Mouse (Mus musculus): ENCODE results near the gene Tedc1. TPM values are rescaled to one million over a fixed set of nuclear protein-coding genes. Genes with fewer than 3 reads are reported as not detected.
"Not testable (repeated sequence)": the region's sequence is repeated elsewhere in the genome, so short reads cannot be mapped to it uniquely, and the experiment has no call there.

Gene Tedc1
- total and polyA plus RNA-seq, 2 experiments, result 0.09 to 0.15 TPM

DNA sequence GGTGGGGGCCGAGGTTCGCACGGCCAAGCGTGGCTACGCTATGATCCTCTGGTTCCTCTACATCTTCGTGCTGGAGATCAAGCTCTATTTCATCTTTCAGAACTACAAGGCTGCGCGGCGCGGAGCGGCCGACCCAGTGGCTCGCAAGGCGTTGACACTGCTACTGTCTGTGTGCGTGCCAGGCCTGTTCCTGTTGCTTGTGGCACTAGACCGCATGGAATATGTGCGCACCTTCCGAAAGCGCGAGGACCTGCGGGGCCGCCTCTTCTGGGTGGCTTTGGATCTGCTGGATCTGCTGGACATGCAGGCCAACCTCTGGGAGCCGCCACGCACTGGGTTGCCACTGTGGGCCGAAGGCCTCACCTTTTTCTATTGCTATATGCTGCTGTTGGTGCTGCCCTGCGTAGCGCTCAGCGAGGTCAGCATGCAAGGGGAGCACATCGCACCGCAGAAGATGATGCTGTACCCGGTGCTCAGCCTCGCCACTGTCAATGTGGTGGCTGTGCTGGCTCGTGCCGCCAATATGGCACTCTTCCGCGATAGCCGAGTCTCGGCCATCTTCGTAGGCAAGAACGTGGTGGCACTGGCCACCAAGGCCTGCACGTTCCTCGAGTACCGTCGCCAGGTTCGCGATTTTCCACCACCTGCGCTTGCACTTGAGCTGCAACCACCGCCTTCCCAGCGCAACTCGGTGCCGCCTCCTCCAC lies 32.3 kb downstream of the Tedc1 start:
- Histone ChIP-seq H3K27ac (replicated peaks; ENCODE audit: insufficient read depth, low read depth, low read length) (no peak overlapping the region), H3K4me3 (ENCODE audit: insufficient read depth, low read depth, low read length) (no peak overlapping the region), H3K4me1 (ENCODE audit: control insufficient read depth, insufficient read depth, low read length) (no peaks in the 10 kb centered on the region), H3K36me3 (ENCODE audit: control insufficient read depth, insufficient read depth, low read length) (no peaks in the 10 kb centered on the region), H3K9ac (ENCODE audit: low read depth, low read length) (no peak overlapping the region), H3K79me2 (ENCODE audit: control insufficient read depth, insufficient read depth, low read length) (no peaks in the 10 kb centered on the region), H3K27me3 (ENCODE audit: control insufficient read depth, insufficient read depth, low read length) (peaks cover 6% of the 10 kb centered on the region)
- TF ChIP-seq CTCF (IDR thresholded peaks at IDR 0.05; ENCODE audit: low read depth, low read length) (no peak), POLR2A (IDR thresholded peaks at IDR 0.05; ENCODE audit: extremely low read depth, insufficient read depth, low read length) (no peak)
- no peak for DNase-seq (ENCODE audit: extremely low read depth, low read depth, low spot score)
- 67% methylated on average over 51 of the region's 51 CpGs for WGBS

- Histone ChIP-seq H3K36me3 (ENCODE audit: control insufficient read depth, insufficient read depth, low read length) (no peaks in the 10 kb centered on the region), H3K79me2 (ENCODE audit: control insufficient read depth, insufficient read depth, low read length) (no peaks in the 10 kb centered on the region), H3K27ac (replicated peaks; ENCODE audit: insufficient read depth, low read depth, low read length) (no peak overlapping the region), H3K9ac (ENCODE audit: low read depth, low read length) (no peak overlapping the region), H3K27me3 (ENCODE audit: control insufficient read depth, insufficient read depth, low read length) (no peaks in the 10 kb centered on the region; the same call in 1 of the 2 replicates), H3K4me3 (ENCODE audit: insufficient read depth, low read depth, low read length) (no peak overlapping the region), H3K4me1 (ENCODE audit: control insufficient read depth, insufficient read depth, low read length) (no peaks in the 10 kb centered on the region)
- WGBS, result 52% methylated on average over 2 of the region's 2 CpGs
- no peak for DNase-seq (ENCODE audit: extremely low read depth, low read depth, low spot score)
- no peak for TF ChIP-seq POLR2A (IDR thresholded peaks at IDR 0.05; ENCODE audit: extremely low read depth, insufficient read depth, low read length)
- no peak for TF ChIP-seq CTCF (IDR thresholded peaks at IDR 0.05; ENCODE audit: low read depth, low read length)
Measured at GRCm38 (mm10) chr12:113193423-113193822, 37.2 kb downstream of the Tedc1 start.

- H3K27ac ChIP-seq (replicated peaks; ENCODE audit: insufficient read depth, low read depth, low read length); H3K4me1 ChIP-seq (ENCODE audit: control insufficient read depth, insufficient read depth, low read length); H3K9ac ChIP-seq (ENCODE audit: low read depth, low read length); H3K4me3 ChIP-seq (ENCODE audit: insufficient read depth, low read depth, low read length); H3K36me3 ChIP-seq (ENCODE audit: control insufficient read depth, insufficient read depth, low read length); H3K79me2 ChIP-seq (ENCODE audit: control insufficient read depth, insufficient read depth, low read length); DNase-seq (ENCODE audit: extremely low read depth, low read depth, low spot score); H3K27me3 ChIP-seq (ENCODE audit: control insufficient read depth, insufficient read depth, low read length): not testable (repeated sequence)
- 95% methylated on average over 3 of the region's 6 CpGs for WGBS
Measured at GRCm38 (mm10) chr12:113199132-113199531, 42.9 kb downstream of the Tedc1 start.

DNA sequence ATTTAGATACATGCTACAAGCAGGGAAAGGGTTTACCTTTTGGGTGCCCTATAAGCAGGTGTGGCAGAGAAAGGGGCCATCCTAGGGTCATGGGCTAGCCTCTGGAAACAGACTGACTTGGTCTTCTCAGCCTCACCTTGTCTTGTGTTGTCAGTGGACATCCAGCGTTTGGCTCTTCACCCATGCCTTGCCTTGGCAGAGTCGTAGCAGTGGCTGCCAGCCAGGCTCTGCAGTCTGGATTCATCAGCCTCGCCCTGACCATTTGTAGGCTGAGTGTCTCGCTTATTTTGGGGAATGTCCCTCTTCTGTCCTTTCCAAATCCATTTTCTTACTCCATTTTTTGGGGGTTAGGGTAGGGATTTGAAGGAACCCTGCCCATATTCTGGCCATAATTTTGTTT lies 45.1 kb downstream of the Tedc1 start:
- H3K4me3 ChIP-seq (ENCODE audit: insufficient read depth, low read depth, low read length), result no peak overlapping the region
- no peaks in the 10 kb centered on the region for H3K79me2 ChIP-seq (ENCODE audit: control insufficient read depth, insufficient read depth, low read length)
- H3K27me3 ChIP-seq (ENCODE audit: control insufficient read depth, insufficient read depth, low read length), result no peaks in the 10 kb centered on the region
- no peaks in the 10 kb centered on the region for H3K4me1 ChIP-seq (ENCODE audit: control insufficient read depth, insufficient read depth, low read length)
- TF ChIP-seq CTCF (IDR thresholded peaks at IDR 0.05; ENCODE audit: low read depth, low read length) (no peak), POLR2A (IDR thresholded peaks at IDR 0.05; ENCODE audit: extremely low read depth, insufficient read depth, low read length) (no peak)
- no peaks in the 10 kb centered on the region for H3K36me3 ChIP-seq (ENCODE audit: control insufficient read depth, insufficient read depth, low read length)
- WGBS, result 96% methylated on average over 4 of the region's 4 CpGs
- H3K27ac ChIP-seq (replicated peaks; ENCODE audit: insufficient read depth, low read depth, low read length), result no peak overlapping the region
- no peak overlapping the region for H3K9ac ChIP-seq (ENCODE audit: low read depth, low read length)
- DNase-seq (ENCODE audit: extremely low read depth, low read depth, low spot score), result no peak

- no peaks in the 10 kb centered on the region for H3K27me3 ChIP-seq (ENCODE audit: control insufficient read depth, insufficient read depth, low read length)
- DNase-seq (ENCODE audit: extremely low read depth, low read depth, low spot score), result no peak
- H3K4me1 ChIP-seq (ENCODE audit: control insufficient read depth, insufficient read depth, low read length), result no peaks in the 10 kb centered on the region
- no peak overlapping the region for H3K9ac ChIP-seq (ENCODE audit: low read depth, low read length)
- no peaks in the 10 kb centered on the region for H3K36me3 ChIP-seq (ENCODE audit: control insufficient read depth, insufficient read depth, low read length)
- TF ChIP-seq POLR2A (IDR thresholded peaks at IDR 0.05; ENCODE audit: extremely low read depth, insufficient read depth, low read length) (no peak), CTCF (IDR thresholded peaks at IDR 0.05; ENCODE audit: low read depth, low read length) (no peak)
- no peaks in the 10 kb centered on the region for H3K79me2 ChIP-seq (ENCODE audit: control insufficient read depth, insufficient read depth, low read length)
- no peak overlapping the region for H3K4me3 ChIP-seq (ENCODE audit: insufficient read depth, low read depth, low read length)
- H3K27ac ChIP-seq (replicated peaks; ENCODE audit: insufficient read depth, low read depth, low read length), result no peak overlapping the region
Measured at GRCm38 (mm10) chr12:113202008-113202407, 45.8 kb downstream of the Tedc1 start.

GRCm38 (mm10) chr12:113203522-113203921 lies 47.3 kb downstream of the Tedc1 start:
- H3K27me3 ChIP-seq (ENCODE audit: control insufficient read depth, insufficient read depth, low read length), result no peaks in the 10 kb centered on the region
- H3K4me3 ChIP-seq (ENCODE audit: insufficient read depth, low read depth, low read length), result no peak overlapping the region
- no peak overlapping the region for H3K27ac ChIP-seq (replicated peaks; ENCODE audit: insufficient read depth, low read depth, low read length)
- no peaks in the 10 kb centered on the region for H3K4me1 ChIP-seq (ENCODE audit: control insufficient read depth, insufficient read depth, low read length)
- no peaks in the 10 kb centered on the region for H3K36me3 ChIP-seq (ENCODE audit: control insufficient read depth, insufficient read depth, low read length)
- TF ChIP-seq POLR2A (IDR thresholded peaks at IDR 0.05; ENCODE audit: extremely low read depth, insufficient read depth, low read length) (no peak), CTCF (IDR thresholded peaks at IDR 0.05; ENCODE audit: low read depth, low read length) (no peak)
- no peaks in the 10 kb centered on the region for H3K79me2 ChIP-seq (ENCODE audit: control insufficient read depth, insufficient read depth, low read length)
- H3K9ac ChIP-seq (ENCODE audit: low read depth, low read length), result no peak overlapping the region
- 74% methylated on average over 7 of the region's 7 CpGs for WGBS
- no peak for DNase-seq (ENCODE audit: extremely low read depth, low read depth, low spot score)

Measured in liver, adult 2 months (tissue).